Mouse (Mus musculus) cerebellum, adult 2 months (tissue): ENCODE measurements around the gene Arid1b.

ENCODE experiments used
- CTCF ChIP-seq: fragments of 200-500 bp; IDR thresholded peaks from 2 replicates; pipeline ENCODE4 v1.5.1; 2011; ENCODE audit warnings: low read depth, mild to moderate bottlenecking, control low read depth, low read length, moderate library complexity, borderline replicate concordance; ENCODE audit not compliant: insufficient read depth
- POLR2A ChIP-seq: fragments of 200-500 bp; IDR thresholded peaks from 2 replicates; pipeline ENCODE4 v1.6.1; 2011; ENCODE audit warnings: low read length, control low read depth, borderline replicate concordance; ENCODE audit not compliant: insufficient read depth

- TF ChIP-seq POLR2A (no peak), CTCF (no peak)
Measured at GRCm38 (mm10) chr17:5293653-5294584, 299.8 kb downstream of the Arid1b start.
